Mouse (Mus musculus): ENCODE measurements around the gene Ephb1.

Gene Ephb1

DNA sequence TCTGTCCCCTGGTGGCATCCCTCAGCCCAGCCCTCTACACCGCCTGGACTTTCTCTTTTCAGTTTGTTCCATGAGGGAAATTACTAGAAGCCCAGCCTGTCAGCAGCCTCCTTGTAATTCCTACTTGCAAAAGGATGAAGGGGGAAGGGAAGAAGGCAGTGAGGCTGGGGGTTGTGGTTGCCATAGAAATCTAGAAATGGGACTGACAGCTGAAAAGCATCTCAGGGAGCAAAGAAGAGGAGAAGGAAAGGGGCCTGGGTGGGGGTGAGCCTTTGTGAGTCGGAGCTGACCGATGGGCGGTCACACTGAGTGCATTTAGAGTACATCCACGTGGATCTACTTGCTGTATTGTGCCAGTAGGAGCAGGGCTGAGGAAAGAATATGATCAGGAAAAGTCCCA lies 445.6 kb downstream of the Ephb1 start:
- CTCF ChIA-PET, result no interaction called here

DNA sequence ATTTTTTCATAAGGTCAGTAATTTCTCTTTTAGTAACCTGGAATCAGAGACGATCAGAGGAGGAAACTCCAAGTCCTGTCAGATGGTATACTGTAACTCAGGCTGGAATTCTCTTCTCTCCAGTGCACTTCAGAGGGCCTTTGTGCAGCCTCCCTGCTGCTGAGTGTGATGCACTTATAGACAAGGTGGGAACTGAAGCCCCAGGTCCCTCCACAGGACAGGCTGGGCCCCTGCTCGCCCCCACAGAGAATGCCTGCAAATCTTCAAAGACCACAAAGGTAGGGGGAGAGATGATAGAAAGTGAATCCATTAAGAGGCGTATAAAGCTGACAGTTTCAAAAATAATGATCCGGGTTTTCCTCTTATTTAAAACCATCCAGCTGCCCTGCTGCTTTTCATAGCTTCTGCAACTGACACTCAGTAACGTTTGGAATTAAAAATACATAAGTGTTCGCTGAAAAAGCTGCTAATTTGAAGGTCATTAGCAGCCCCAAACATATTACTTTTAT lies 446.7 kb downstream of the Ephb1 start:
- CTCF ChIA-PET, result no interaction called here

DNA sequence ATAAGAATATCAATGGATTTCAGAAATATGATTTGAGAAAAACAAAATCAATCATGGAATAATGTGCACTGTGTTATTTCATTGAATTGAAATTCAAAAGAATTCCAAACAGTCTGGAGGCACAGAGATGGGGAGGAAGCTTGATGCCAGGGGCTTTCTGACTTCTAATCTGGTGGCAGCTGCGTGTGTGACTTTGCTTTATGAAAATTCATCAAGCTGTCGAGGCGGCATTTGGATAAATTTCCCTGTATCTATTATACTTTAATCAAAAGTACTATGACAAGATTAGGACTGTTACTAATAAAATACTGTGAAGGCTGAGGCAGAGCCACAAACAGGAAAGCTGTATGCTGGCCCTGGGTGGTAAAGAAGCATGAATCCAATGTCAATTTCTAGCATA lies 451.1 kb downstream of the Ephb1 start:
- CTCF ChIA-PET, result no interaction called here

DNA sequence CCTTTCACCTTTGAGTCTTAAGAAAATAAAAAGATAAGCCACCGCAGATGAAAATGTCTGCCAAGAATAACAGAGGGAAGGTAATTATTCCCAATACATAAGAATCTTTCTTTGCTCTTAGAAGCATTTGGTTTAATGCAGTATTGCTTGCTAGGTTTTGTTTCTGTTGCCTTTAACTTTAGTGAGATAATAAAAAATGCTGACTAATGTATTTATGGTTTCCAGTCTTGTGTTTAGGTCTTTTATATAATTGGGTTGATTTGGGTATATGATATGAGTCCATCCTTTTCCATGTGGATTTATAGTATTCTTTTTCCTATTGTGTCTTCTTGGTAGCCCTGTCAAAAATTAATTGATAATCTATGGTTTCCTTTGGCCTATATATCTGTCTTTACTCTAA lies 456.6 kb downstream of the Ephb1 start:
- CTCF ChIA-PET, result no interaction called here

DNA sequence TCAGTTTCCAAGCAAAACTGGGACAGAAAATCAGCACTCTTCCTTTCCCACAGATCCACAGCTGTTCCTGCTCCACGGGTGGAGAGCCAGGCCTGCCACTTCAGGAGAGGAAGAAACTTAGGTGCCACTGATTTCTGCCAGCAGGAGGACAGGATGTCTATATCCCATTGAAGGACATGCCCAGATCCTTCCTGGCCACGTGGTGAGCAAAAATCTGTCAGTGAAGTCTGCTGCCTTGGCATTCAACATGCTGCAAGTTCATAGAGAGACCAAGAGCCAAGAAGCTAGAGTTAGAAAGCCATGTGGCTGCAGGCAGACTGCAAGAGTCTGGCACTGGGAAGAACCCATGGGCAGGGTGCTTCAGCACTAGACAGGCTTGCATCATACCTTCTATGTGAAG lies 471.2 kb downstream of the Ephb1 start:
- CTCF ChIA-PET, result no interaction called here

DNA sequence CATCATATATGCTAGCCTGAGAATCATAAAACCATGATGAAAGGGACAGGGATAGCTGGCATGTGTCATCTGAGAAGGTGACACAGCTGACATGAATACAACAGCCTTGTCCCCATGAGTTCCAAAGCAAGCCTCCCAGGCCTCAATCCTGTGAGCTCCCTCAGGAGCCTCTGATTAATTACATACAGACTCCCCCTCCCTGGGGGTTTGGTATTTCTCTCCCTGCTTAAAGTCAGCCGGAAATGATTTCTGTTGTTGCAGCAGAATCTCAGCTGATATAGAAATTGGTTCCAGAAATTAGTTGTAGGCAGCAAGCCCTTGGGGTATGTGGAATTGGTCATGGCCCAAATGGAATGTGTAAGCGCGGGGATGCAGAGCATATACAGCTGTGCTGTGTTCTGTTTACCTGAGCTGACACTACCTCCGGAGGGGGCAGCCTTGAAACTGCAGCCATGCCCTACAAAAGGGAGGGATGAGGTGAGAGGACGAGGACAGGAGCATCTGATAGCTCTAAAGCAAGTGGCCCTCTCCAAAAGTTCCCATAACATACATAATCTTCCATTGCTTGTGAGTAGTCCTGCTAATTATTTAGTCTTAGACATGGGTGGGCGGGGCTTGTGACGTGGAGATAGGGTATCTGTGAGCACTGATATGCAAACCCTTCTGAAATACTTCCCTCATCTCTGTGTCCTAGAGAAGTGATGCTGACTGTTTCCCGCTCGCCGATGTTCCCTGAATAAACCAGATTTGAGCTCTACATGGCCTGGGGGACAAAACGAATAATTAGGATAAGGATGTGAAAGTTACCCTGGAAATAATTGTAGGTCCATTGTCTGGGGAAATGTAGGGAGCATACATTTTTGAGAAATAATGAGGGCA lies 477.1 kb downstream of the Ephb1 start:
- CTCF ChIA-PET, result no interaction called here

DNA sequence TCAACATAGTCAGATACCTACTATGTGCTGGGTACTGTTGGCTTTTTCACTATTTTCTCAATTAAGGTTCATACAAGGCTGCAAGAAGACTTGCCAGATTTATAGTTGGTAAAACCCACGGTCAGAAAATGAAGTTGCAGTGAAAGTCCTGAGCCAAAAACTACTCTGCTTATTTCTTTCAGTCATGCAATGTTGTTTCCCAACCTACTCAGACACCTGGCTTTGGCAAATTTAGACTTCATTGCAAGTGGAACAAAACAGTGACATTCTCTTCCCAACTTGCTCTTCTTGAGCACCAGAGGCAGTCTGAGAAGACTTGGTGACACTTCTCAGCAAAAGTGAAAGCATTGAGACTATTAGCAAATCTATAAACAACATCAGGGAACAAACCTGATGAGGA lies 479.2 kb downstream of the Ephb1 start:
- CTCF ChIA-PET, result no interaction called here

Measured in spleen, embryonic (tissue).